Mouse (Mus musculus): ENCODE results near the gene Txlna. TPM values are rescaled to one million over a fixed set of nuclear protein-coding genes. Genes with fewer than 3 reads are reported as not detected.

The Txlna gene
- 89.6 and 101 TPM in 2 replicates for polyA plus RNA-seq (2014; fragmentation: Nextera tagmentation; extraction: Ambion mirVana)

DNA sequence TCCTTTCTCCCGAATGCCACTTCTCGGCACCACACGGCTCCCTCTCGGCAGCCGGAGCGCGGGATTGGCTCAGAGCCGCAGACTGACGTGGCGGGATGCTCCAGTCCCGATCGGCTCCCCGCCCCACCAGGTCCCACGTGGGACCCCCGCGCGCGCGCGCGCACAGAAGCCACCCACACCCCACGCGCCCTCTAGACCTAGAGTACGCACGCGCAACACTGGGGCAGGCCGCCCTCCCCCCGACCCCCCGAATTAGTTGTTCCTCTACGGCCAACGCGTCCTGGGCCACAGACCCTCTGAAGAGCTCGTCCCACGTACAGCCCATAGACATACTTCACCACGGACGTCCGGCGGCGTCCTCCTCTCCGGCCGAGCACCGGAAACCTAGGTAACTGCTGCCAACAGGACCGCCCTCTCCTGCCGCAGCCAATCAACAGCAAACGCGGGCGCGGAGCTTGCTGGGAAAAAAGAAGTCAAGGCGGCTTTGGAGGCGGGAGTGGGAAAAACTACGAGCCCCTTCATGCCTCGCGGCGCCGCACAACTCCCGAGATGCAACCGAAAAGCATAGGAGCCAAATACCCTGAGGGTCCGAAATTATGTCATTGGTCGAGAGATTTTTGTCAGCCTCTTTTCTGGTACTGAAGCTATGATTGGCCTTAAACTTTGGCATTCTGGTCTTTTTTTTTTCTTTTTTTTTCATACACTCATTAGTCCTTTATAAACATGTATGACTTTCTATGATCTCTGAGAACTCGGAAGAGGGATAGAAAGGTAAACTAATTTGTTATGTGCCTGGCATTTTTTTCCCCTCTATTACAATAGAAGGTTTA, at the start of gene Txlna:
Txlna (minus strand) TSS at position 428 of the 830 bp plus-strand sequence.
- DNase-seq (ENCODE audit: low spot score, missing footprints) (peak; percentile 99), ATAC-seq (ENCODE audit: low FRiP score) (peak; percentile 97)
- peak within 1 kb of the TSS; percentile 83 for H3K27ac ChIP-seq (ENCODE audit: low read depth, low read length)
- peak within 1 kb of the TSS; percentile 99 for H3K4me2 ChIP-seq
- WGBS, result under 1% methylated on average over 59 of the region's 60 CpGs
- no peaks in the 10 kb centered on the region for H3K27me3 ChIP-seq (ENCODE audit: control insufficient read depth, insufficient read depth, low read length)
- H3K36me3 ChIP-seq (ENCODE audit: control insufficient read depth, insufficient read depth, low read length), result peaks cover 20% of the 10 kb centered on the region
- H3K9me3 ChIP-seq (ENCODE audit: control insufficient read depth, low read length), result no peaks in the 10 kb centered on the region
- peak within 1 kb of the TSS; percentile 90 for H3K9ac ChIP-seq (ENCODE audit: low read length)
- peaks cover 12% of the 10 kb centered on the region for H3K4me1 ChIP-seq (ENCODE audit: control insufficient read depth, insufficient read depth, low read length)
- H3K4me3 ChIP-seq (ENCODE audit: low read depth, low read length), result peak within 1 kb of the TSS; percentile 66

DNA sequence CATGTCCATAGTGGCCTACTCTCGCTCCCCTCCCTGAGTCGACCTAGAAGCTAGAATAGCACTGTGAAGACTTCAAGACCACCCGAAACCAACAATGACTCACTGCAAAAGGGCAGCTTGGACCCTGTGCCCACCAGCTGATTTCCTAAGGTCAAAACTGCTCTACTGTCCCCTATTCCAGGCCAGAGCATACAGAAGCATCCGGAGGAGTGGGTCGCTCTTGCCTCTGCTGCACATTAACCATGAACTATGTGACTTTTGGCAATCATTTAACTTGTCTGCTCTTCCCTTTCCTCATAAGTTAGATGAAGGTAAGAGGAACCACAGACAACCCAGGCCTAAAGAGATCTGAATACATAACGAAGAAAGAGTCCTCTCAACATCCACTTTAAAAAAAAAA, 43.7 kb upstream of the Txlna start:
- no peak for ATAC-seq (ENCODE audit: low FRiP score)
- WGBS, result 97% methylated on average over 6 of the region's 6 CpGs
- H3K27ac ChIP-seq (ENCODE audit: low read depth, low read length), result no peak overlapping the region
- H3K27me3 ChIP-seq (ENCODE audit: control insufficient read depth, insufficient read depth, low read length), result no peaks in the 10 kb centered on the region
- no peaks in the 10 kb centered on the region for H3K4me1 ChIP-seq (ENCODE audit: control insufficient read depth, insufficient read depth, low read length)
- no peaks in the 10 kb centered on the region for H3K9me3 ChIP-seq (ENCODE audit: control insufficient read depth, low read length)
- no peak for DNase-seq (ENCODE audit: low spot score, missing footprints)
- H3K4me2 ChIP-seq, result no peak overlapping the region
- H3K4me3 ChIP-seq (ENCODE audit: low read depth, low read length), result no peak overlapping the region
- peaks cover 30% of the 10 kb centered on the region for H3K36me3 ChIP-seq (ENCODE audit: control insufficient read depth, insufficient read depth, low read length)
- H3K9ac ChIP-seq (ENCODE audit: low read length), result no peak overlapping the region

DNA sequence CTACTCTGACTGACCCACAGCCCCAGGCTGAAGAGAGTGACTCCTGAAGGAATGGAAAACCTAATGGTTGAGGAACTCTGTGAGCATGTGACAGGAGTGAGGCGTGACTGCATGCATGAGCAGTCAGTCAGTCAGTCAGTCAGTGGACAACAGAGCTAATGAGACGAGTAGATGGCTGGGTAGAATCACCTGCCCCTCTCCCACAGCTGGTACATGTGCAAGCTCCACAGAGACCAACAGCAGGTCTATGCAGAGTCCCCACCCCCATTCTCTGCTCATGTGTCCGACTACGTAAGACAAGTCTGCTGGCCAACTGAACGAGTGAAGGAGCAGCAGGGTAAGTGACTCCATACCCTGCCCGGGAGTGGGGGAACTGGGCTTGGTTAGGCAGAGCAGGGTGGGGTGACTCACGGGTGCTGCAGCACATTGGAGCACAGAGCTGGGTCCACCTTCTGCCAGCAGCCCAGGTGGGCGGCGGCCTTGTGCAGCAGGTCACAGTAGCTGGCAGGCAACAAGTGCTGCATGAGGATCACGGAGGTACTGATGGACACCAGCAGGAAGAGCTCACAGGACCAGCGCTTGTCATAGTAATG, 43.1 kb upstream of the Txlna start:
- no peak overlapping the region for H3K27ac ChIP-seq (ENCODE audit: low read depth, low read length)
- DNase-seq (ENCODE audit: low spot score, missing footprints) (peak; percentile 68), ATAC-seq (ENCODE audit: low FRiP score) (no peak)
- no peak overlapping the region for H3K4me2 ChIP-seq
- no peak overlapping the region for H3K4me3 ChIP-seq (ENCODE audit: low read depth, low read length)
- H3K9me3 ChIP-seq (ENCODE audit: control insufficient read depth, low read length), result no peaks in the 10 kb centered on the region
- no peaks in the 10 kb centered on the region for H3K4me1 ChIP-seq (ENCODE audit: control insufficient read depth, insufficient read depth, low read length)
- peaks cover 31% of the 10 kb centered on the region for H3K36me3 ChIP-seq (ENCODE audit: control insufficient read depth, insufficient read depth, low read length)
- WGBS, result 91% methylated on average over 11 of the region's 11 CpGs
- no peak overlapping the region for H3K9ac ChIP-seq (ENCODE audit: low read length)
- H3K27me3 ChIP-seq (ENCODE audit: control insufficient read depth, insufficient read depth, low read length), result no peaks in the 10 kb centered on the region

- Histone ChIP-seq H3K36me3 (ENCODE audit: control insufficient read depth, insufficient read depth, low read length) (peaks cover 31% of the 10 kb centered on the region), H3K9me3 (ENCODE audit: control insufficient read depth, low read length) (no peaks in the 10 kb centered on the region), H3K4me3 (ENCODE audit: low read depth, low read length) (no peak overlapping the region), H3K4me1 (ENCODE audit: control insufficient read depth, insufficient read depth, low read length) (no peaks in the 10 kb centered on the region), H3K27ac (ENCODE audit: low read depth, low read length) (no peak overlapping the region), H3K27me3 (ENCODE audit: control insufficient read depth, insufficient read depth, low read length) (no peaks in the 10 kb centered on the region), H3K9ac (ENCODE audit: low read length) (no peak overlapping the region), H3K4me2 (no peak overlapping the region)
- ATAC-seq (ENCODE audit: low FRiP score), result no peak
- WGBS, result 93% methylated on average over 11 of the region's 11 CpGs
- peak; percentile 62 for DNase-seq (ENCODE audit: low spot score, missing footprints)
Measured at GRCm38 (mm10) chr4:129681837-129682236, 41.0 kb upstream of the Txlna start.

DNA sequence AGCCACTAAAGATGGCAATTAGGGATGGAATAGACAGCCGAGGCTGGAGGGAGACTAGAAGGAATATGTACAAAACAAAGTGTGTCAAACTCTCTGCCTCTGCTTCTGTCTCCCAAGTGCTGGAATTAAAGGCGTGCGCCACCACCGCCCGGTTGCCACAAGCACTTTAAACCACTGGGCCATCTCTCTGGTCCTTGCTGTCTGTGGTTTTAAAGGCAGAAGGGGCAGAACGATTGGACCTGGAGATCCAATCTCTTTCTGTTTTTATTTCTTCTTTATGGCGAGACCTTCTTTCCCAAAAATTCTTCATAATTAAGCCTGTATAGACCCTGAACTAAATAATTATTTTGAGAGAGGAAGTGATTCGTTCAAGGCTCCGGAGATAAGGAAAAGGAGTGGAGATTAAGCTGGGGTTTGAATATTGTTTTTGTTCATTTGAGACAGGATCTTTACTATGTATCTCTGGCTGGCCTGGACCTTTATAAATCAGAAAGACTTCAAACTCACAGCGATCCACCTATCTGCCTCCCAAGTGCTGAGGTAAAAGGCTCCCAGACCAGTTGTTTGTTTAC, 32.1 kb upstream of the Txlna start:
- Histone ChIP-seq H3K4me1 (ENCODE audit: control insufficient read depth, insufficient read depth, low read length) (peaks cover 11% of the 10 kb centered on the region), H3K36me3 (ENCODE audit: control insufficient read depth, insufficient read depth, low read length) (no peaks in the 10 kb centered on the region), H3K27ac (ENCODE audit: low read depth, low read length) (peak overlapping the region; percentile 83; the same call in 1 of the 2 replicates), H3K9me3 (ENCODE audit: control insufficient read depth, low read length) (no peaks in the 10 kb centered on the region), H3K4me3 (ENCODE audit: low read depth, low read length) (peak overlapping the region; percentile 97), H3K9ac (ENCODE audit: low read length) (peak overlapping the region; percentile 95), H3K27me3 (ENCODE audit: control insufficient read depth, insufficient read depth, low read length) (no peaks in the 10 kb centered on the region), H3K4me2 (peak overlapping the region; percentile 96)
- 10% methylated on average over 10 of the region's 10 CpGs for WGBS
- no peak for DNase-seq (ENCODE audit: low spot score, missing footprints)
- no peak for ATAC-seq (ENCODE audit: low FRiP score)

GRCm38 (mm10) chr4:129672083-129672877, 31.4 kb upstream of the Txlna start, which contains the start of gene Kpna6:
Gene Kpna6 (minus strand): TSS chr4:129672767.
- H3K9me3 ChIP-seq (ENCODE audit: control insufficient read depth, low read length), result no peaks in the 10 kb centered on the region
- peak within 1 kb of the TSS; percentile 95 for H3K9ac ChIP-seq (ENCODE audit: low read length)
- no peaks in the 10 kb centered on the region for H3K27me3 ChIP-seq (ENCODE audit: control insufficient read depth, insufficient read depth, low read length)
- ATAC-seq (ENCODE audit: low FRiP score) (peak; percentile 92), DNase-seq (ENCODE audit: low spot score, missing footprints) (peak; percentile 97)
- H3K36me3 ChIP-seq (ENCODE audit: control insufficient read depth, insufficient read depth, low read length), result no peaks in the 10 kb centered on the region
- H3K27ac ChIP-seq (ENCODE audit: low read depth, low read length), result peak within 1 kb of the TSS; percentile 83
- H3K4me3 ChIP-seq (ENCODE audit: low read depth, low read length), result peak within 1 kb of the TSS; percentile 97
- peak within 1 kb of the TSS; percentile 96 for H3K4me2 ChIP-seq
- peaks cover 11% of the 10 kb centered on the region for H3K4me1 ChIP-seq (ENCODE audit: control insufficient read depth, insufficient read depth, low read length)
- under 1% methylated on average over 65 of the region's 65 CpGs for WGBS

GRCm38 (mm10) chr4:129671491-129672082, 30.7 kb upstream of the Txlna start:
- Histone ChIP-seq H3K4me1 (ENCODE audit: control insufficient read depth, insufficient read depth, low read length) (peaks cover 11% of the 10 kb centered on the region), H3K4me3 (ENCODE audit: low read depth, low read length) (peak overlapping the region; percentile 97), H3K36me3 (ENCODE audit: control insufficient read depth, insufficient read depth, low read length) (no peaks in the 10 kb centered on the region; the same call in 1 of the 2 replicates), H3K27me3 (ENCODE audit: control insufficient read depth, insufficient read depth, low read length) (no peaks in the 10 kb centered on the region), H3K9ac (ENCODE audit: low read length) (peak overlapping the region; percentile 95), H3K27ac (ENCODE audit: low read depth, low read length) (peak overlapping the region; percentile 83), H3K9me3 (ENCODE audit: control insufficient read depth, low read length) (no peaks in the 10 kb centered on the region), H3K4me2 (peak overlapping the region; percentile 96)
- peak; percentile 92 for DNase-seq (ENCODE audit: low spot score, missing footprints)
- 8% methylated on average over 12 of the region's 12 CpGs for WGBS
- ATAC-seq (ENCODE audit: low FRiP score), result peak; percentile 49; the same call in 1 of the 2 replicates

- Histone ChIP-seq H3K4me3 (ENCODE audit: low read depth, low read length) (no peak overlapping the region), H3K27ac (ENCODE audit: low read depth, low read length) (no peak overlapping the region), H3K9me3 (ENCODE audit: control insufficient read depth, low read length) (no peaks in the 10 kb centered on the region), H3K36me3 (ENCODE audit: control insufficient read depth, insufficient read depth, low read length) (peaks cover 9% of the 10 kb centered on the region; the same call in 1 of the 2 replicates), H3K9ac (ENCODE audit: low read length) (no peak overlapping the region), H3K4me2 (no peak overlapping the region), H3K27me3 (ENCODE audit: control insufficient read depth, insufficient read depth, low read length) (no peaks in the 10 kb centered on the region), H3K4me1 (ENCODE audit: control insufficient read depth, insufficient read depth, low read length) (no peaks in the 10 kb centered on the region)
- DNase-seq (ENCODE audit: low spot score, missing footprints), result no peak
- no peak for ATAC-seq (ENCODE audit: low FRiP score)
- 88% methylated on average over 3 of the region's 3 CpGs for WGBS
Measured at GRCm38 (mm10) chr4:129662255-129662813, 21.5 kb upstream of the Txlna start.
